Mouse (Mus musculus): ENCODE results near the gene Arnt2. TPM values are rescaled to one million over a fixed set of nuclear protein-coding genes. Genes with fewer than 3 reads are reported as not detected.

The Arnt2 gene
- 100 to 1,000 TPM; 160 to 172 TPM for total RNA-seq (2021)
- long read RNA-seq, full-length matches to known transcripts = 2 of 49 reads
- long read RNA-seq, partial matches to known transcripts = 4 of 49 reads
- long read RNA-seq, other reads (novel, unspliced or antisense) = 43 of 49 reads

DNA sequence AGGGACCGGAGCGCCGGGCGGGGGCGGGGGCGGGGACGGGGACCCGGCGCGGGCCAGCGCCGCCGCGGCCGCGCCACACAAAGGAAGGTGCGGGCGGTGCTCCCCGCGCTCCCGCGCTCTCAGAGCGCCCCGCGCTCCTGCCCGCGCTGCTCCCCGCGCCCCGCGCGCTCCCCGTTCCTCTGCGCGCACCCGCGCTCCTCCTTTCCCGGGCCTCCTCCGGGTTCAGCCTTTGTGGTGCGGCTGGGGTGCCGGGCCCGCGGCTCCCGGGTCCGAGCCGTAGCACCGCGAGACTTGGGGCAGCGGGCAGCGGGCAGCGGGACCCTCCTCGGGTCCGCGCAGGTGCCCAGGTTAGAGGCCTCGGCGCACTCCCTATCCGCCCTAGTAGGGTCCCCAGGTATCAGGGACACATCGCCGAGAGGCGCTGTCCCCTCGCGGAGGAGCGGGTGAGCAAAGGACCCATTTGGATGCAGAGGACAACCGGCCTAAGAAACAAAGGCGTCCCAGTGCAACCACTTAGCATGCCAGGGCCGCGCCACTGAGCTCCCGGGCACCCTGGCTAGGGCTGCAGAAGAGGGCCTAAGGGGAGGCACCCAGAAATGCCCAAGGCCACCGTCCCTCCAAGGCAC, at the start of gene Arnt2:
Gene Arnt2 (minus strand): TSS at position 281 of the 626 bp plus-strand sequence.
- peak; percentile 77 to 83 for DNase-seq (ENCODE audit: low spot score in 2 of 2)

DNA sequence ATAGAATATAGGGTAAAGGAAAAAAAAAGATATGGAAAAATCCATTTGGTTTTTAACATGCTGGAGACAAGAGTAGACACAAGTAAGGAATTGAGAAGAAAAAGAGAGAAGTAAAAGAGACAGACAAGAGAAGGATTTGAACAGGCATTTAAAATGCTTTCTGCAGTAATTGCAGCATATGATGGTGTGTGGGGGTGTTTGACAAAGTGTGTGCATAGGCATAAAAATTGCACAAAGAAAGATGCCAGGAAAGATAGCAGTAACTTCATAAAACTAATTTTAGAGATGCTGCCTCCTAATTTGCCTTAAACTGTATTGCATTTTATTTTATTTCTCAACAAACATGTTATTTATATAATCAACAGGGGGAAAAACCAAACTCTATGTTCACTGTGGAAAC, 41.7 kb upstream of the Arnt2 start:
- DNase-seq (ENCODE audit: low spot score in 2 of 2) = no peak

DNA sequence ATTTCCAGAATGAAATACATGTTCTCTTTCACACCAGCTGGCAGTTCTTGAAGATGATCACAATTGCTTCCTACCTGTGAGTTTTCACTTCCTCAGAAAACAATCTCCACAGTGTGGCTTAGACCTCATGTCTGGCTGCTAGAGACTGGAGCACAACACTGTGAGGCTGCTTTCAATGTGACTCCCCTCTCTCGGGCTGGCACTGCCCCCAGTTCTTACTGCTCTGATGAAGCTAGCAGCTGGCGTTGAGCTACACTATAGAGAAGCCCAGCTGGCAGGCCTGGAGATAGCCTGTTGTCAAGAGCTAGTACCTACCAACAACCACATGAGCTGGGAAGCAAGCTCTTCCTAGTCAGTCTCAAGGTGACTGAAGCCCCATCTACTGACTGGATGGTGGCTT, 39.1 kb upstream of the Arnt2 start:
- peak; percentile 73 to 75 for DNase-seq (ENCODE audit: low spot score in 2 of 2)

DNA sequence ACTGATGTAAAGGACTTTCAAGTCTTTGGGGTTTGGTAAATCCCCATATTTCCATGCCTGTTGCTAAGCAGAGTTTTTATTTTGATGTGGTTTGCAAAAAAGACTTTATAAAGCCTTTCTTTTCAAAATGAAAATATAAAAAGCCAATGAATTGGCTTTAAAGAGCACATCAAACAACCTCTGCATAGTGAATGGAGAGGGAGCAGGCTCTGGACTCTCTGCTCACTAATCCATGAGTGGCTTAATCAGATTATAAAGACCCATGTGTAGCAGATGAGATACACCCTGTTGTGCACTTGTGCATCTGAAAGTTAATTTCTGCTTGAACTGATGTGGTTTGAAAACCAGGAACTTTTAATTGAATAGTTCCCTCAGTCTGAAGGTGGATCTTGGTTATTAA, 38.5 kb upstream of the Arnt2 start:
- no peak for DNase-seq (ENCODE audit: low spot score in 2 of 2)

DNA sequence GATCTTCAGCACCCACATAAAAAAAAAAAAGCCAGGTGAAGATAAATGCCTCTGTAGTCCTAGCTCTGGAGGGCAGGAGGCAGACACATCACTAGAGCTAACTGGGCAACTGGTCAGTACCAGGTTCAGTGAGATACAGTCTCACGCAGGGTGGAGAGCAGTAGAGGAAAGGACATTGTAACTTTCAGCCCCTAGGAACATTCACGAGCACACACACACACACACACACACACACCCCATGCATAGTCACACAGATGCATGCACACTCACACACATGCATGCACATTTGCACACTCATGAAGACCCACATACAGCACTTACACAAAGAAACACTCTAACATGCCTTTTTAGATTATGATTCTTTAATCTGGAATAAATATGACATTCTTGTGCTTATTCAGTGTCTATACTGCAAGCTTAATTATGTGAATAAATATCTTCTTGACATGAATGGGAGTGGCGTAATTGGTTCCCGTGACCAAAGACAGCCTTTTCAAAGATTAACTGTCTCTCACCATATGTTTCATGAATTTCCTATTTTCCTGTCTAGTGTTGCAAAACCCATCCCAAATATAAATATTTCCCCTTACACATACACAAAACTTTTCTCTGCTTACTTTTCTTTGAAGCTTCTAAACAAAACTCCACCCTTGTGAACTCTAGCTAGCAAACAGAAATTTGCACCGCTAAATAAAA, 37.9 kb upstream of the Arnt2 start:
- DNase-seq (ENCODE audit: low spot score in 2 of 2) = no peak

DNA sequence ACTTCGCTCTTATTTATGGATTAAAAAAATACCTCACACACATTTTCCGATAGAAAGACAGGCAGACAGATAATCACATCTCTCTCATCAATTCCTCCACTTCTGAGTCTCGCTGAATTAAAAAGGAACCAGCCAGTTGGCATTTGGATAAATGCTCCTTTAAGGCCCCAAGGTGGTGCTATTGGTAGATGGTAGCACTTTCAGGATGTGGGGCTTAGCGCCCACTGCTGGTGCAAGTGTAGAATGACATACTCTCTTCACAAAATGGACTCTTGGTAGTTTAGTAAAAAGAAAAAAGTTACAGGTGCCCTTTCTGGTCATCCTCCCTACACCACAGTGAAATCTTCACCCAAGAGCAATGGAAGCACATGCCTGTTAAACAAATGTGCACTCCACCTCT, 37.1 kb upstream of the Arnt2 start:
- peak; percentile 67 to 69 for DNase-seq (ENCODE audit: low spot score in 2 of 2)

DNA sequence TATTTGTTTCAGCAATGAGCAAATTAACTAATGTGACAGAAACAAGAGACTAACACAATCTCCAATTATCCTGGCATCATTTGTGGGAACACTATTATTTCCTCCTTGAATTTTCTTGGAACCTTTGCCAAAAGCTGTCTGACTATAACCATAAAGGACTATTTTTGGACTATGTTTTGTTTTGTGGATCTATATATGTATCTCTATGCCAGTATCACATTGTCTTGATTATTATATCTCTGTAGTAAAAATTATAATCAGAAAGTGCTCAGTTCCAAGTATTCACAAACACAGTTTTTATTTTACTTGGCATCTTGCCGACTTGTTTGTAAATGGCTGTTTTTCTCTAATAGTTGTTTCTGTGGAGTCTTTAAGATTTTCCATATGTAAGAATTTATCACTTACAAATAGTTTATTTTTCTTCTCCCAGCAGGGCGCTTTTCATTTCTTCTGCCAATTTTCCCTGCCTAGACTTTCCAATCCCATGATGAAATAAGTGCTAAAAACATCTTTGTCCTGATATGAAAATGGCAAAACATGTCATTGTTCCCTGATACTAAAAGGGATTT, 32.5 kb upstream of the Arnt2 start:
- DNase-seq (ENCODE audit: low spot score in 2 of 2) = no peak

DNA sequence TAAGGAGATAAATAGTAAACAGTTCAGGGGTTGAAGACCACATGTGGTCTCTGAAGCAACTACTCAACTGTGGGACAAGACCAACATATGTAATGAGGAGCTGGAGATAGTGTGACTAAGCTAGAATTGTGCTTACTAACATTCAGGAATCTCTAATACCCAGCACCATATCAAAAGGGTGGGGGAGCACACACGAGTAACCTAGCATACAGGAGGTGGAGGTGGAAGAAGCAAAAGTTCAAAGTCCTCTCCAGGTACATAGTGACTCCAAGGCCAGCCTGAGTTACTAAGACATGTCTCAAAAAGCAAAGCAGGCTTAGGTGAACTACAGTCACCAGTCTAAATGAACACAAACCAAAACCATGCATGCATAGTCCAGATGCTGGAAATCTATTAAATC, 29.6 kb upstream of the Arnt2 start:
- no peak for DNase-seq (ENCODE audit: low spot score in 2 of 2)

DNA sequence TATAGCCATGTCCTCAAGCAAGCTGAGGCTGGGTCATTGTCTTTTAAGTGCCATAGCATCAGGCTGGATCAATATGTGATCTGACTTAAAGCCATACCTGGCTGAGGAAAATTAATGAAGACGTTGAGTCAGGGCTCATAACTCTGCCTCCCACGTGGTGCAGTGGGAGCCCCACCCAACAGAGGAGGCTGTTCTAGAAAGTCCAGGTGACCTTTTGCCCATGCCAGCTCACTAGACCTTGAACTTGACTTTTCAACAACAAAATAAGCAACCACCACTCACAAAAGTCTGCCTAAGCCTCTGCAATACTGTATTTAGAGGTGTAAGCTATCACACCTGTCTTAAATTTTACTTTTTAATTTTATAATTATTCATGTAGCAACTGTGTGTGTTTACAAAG, 24.9 kb upstream of the Arnt2 start:
- DNase-seq (ENCODE audit: low spot score in 2 of 2) = no peak

DNA sequence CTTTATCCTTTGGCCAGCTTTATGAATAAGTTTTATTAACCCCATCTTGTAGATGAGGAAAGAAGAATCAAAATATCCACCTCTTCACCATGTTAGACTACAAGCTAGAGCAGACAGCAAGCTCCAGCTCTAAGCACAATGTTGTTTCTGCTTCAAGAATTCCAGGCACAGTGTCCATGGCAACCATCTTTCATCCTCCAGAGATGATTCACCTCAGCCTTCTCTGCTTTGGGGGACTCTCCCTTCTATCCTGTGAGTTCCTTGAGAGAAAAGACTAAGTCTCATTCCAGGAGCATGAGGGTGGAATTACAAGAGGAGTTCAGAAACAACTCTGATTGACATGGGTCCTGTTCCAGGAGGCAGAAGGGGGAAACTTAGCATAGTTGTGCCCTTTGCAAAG, 22.2 kb upstream of the Arnt2 start:
- no peak for DNase-seq (ENCODE audit: low spot score in 2 of 2)

DNA sequence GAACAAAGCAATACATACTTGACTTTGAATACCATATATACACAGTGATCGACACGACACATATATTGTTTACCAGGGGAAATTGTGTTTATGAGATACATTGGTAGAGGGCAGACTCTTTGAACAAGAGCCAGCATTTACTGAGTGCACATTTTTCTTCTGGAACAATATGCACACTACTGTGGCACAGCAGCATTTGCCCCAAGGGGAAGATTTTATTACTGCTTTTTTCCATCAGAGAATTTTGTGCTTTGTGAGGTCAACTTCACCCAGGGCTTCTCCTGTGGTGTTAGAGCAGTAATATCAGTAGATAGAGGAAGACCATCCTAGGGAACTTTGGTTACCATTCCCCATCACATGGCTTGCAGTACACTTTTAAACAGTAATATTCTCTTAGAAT, 17.2 kb upstream of the Arnt2 start:
- no peak for DNase-seq (ENCODE audit: low spot score in 2 of 2)

DNA sequence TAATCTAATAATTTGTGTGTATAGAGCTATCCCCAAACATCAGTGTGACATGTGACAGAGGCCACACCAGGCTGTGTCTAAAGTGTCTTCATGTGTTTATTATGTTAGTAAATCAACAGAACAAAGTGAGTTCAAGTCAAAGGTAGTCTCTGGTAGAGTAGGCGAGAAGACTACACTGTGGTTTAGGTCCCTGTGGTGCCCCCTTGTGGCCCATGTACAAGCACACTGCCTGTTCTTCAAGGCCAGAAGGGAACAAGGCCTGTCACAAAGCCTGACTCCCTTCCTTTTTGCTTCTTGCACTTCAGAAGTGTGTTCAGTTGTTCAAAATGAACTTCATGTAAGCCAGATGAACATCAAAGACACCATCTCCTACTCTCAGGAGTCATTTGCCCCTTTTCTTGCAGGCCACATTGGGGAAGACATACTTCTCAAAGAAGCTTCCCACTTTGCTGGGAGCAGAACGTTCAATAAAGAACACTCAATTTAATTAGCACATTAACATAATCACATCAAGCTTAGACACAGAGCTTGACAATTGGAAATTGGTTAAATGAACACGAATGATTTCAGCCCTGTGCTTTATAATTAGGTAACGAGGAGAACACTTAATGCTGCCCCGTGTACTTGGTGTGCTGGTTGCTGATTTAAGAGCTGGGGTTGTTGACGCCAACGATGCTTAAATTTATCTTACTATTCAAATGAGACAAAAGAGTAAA, 14.9 kb upstream of the Arnt2 start:
- DNase-seq (ENCODE audit: low spot score in 2 of 2) = peak in 1 of 2 experiments; percentile 46

DNA sequence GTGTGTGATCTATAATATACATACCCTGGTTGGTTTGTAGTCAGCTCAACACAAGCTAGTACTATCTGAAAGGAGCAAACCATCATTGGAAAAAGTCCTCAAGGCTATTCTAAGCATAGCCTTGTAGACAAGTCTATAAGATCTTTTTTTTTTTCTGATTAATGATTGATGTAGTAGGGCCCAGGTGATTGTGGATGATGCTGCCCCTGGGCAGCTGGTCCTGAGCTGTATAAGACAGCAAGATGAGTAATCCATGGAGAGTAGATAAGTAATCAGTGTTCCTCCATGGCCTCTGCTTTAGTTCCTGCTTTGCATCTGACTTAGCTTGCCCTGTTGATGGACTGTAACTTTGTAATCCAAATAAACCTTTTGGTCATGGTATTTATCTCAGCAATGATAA, 11.8 kb upstream of the Arnt2 start:
- no peak for DNase-seq (ENCODE audit: low spot score in 2 of 2)

DNA sequence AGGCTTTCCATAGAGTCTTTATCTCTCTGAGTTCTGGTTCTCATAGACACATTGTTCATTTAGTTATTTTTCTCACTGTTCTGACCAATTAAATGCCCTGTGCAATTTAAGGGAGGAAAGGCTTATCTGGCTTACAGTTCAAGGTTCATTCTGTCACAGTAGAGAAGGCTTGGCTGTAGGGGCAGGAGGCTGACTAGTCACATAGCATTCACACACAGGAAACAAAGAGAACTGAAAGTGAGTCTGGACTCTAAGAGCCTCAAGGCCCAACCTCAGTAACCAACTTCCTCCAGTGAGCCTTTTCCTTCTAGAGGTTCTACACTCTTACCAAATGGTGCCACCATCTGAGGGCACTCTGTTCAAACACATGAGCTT, 11.3 kb upstream of the Arnt2 start:
- DNase-seq (ENCODE audit: low spot score in 2 of 2) = no peak

DNA sequence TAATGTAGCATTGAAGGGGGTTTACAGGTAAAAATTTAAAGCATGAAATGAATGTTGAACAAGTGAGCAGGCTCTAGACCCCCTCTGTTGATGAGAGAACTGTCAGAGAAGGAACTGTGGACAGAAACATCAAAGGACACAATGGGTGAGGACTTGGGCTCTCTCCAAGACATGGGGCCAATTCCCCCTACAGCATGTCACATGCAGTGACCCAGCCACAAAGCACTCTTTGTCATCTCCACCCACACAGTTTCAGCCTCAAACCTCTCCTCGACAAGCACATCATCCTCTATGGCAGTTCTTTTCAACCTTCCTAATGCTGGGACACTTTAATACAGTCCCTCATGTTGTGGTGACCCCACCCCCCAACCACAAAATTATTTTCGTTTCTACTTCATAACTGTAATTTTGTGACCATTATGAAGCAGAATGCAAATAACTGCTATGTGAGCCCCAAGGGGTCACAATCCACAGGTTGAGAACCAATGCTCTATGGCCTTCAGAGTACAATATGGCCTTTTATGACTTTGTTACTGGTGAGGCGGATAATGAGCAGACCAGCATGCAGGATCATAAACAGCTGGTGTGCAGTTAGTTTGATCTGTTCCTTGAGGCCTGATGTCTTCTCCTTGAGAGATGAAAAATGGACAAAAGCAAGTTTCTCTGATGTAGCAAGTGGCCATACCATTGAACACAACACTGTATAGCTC, 10.8 kb upstream of the Arnt2 start:
- DNase-seq (ENCODE audit: low spot score in 2 of 2) = no peak

DNA sequence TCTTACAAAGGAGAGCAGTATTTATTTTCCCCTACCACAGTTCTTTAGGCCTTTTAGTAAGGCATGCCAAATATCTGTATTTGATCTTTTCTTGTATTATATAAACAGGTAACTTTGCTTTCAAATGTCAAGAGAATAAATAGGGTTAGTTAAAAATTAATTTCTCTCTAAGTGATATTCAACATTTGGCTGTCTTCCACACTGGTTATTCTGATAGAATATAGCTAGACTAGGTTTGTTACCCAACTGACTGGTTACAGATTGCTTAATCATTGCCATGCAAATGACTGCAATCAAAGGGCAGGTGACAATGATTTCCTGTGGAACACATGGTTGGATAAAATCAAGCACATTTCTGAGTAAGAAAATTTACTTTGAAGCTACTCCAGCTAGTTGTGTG, 7.5 kb upstream of the Arnt2 start:
- DNase-seq (ENCODE audit: low spot score in 2 of 2) = no peak

DNA sequence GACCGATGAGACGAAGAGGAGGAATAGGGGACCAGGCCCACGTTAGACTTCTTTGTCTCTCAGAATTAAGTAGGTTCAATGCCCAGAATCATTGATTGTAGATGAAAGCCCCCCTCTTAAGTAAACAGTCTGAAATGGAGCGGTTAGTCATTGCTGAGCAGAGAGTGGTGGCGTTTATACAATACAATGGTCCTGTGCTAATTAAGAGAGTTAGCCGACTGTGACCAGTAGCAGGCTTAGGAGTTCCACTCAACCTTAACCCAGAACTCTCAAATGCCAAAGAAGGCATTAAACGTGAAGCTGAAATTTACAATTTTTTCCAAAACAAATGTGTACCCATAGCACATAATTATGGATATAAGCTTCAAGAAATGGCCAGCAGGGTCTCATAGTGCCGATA, 2.6 kb upstream of the Arnt2 start:
- DNase-seq (ENCODE audit: low spot score in 2 of 2) = no peak

DNA sequence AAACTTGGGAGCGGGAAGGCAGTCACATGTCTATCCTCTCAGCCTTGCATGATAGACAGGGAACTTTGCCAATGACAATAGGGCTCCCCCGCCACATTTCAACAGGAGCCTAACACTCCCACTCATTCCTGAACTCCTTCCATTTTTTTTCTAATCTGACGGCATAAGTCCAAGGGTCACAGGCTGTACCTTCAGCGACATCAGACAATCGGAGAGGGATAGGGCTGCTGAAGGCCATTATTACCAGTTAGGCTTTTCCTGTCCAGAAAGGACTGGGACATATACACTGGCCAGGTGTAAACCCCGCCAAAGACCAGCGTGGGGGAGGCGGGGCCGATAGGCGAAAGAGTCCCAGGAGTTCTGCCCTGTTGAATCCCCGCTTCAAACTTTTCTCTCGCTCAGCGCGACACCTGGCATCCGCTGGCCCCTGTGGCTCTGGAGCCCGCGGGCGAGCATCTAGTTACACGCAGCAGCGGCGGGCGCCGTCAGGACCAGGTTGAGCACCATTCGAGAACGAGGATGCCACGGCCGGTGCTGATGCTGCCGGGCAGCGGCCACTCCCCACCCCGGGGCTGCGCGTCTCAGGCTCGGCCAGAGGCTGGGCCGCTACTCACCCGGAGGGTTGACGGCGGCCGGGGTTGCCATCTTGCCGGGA, 608 bp downstream of the Arnt2 start:
- peak; percentile 57 to 70 for DNase-seq (ENCODE audit: low spot score in 2 of 2)

DNA sequence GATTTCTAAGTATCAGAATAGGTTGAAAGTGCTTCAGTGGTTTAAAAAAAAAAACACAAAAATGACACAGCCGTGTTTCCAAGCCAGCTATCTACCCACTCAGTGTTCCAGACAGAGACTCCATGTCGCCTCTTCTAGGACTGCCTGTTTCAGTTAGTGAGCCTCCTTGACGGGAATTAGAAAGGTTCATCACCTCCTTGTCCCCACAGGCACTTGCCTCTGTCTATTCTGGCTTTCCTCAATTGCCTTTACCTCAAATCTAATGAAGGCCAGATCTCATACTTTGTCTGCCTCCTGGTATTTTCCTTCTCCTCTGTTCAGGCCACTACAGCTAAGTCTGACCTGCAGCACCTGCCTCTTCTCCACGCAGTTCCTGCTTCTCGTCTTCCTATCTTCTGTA, 1.7 kb downstream of the Arnt2 start:
- no peak for DNase-seq (ENCODE audit: low spot score in 2 of 2)

DNA sequence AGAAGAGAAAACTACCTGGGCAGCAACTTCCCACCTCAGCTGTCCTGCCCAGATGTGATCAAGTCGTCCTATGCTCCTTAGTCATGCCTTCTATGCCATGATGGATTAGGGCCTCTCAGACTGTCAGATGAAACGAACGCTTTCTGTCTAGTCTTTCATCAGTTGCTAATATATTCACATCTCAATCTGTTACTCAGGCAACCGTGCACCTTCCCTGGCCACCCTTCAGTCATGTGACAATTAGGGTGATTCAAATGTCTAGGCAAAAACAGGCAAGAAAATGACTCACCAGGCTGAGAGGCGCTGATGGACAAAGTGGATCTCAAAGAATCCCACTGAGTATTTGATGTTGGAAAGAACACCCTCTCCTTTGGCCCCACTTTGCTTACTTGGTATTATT, 6.6 kb downstream of the Arnt2 start:
- DNase-seq (ENCODE audit: low spot score in 2 of 2) = no peak
